Mouse (Mus musculus) c-Kit-negative CD71-positive TER-119-positive erythroid progenitor cells, embryonic 14.5 days (primary cell): ENCODE results near the gene Ttc7b.

Experiments
- DNase-seq: peaks from one replicate; pipeline ENCODE4 v3.0.0-alpha.2; 2013; ENCODE audit warnings: low read depth, low spot score

The Ttc7b gene

GRCm38 (mm10) chr12:100389878-100390710 lies 130.5 kb downstream of the Ttc7b start:
- DNase-seq, result no peak

GRCm38 (mm10) chr12:100386259-100386658 lies 134.4 kb downstream of the Ttc7b start:
- no peak for DNase-seq

GRCm38 (mm10) chr12:100382526-100382925 lies 138.1 kb downstream of the Ttc7b start:
- DNase-seq, result no peak

GRCm38 (mm10) chr12:100381941-100382340 lies 138.7 kb downstream of the Ttc7b start:
- no peak for DNase-seq

GRCm38 (mm10) chr12:100380697-100381291 lies 139.8 kb downstream of the Ttc7b start:
- no peak for DNase-seq

- no peak for DNase-seq
Observed at GRCm38 (mm10) chr12:100379833-100380232, 140.8 kb downstream of the Ttc7b start.

- DNase-seq, result no peak
Observed at GRCm38 (mm10) chr12:100378266-100378665, 142.4 kb downstream of the Ttc7b start.

GRCm38 (mm10) chr12:100377791-100378190 lies 142.8 kb downstream of the Ttc7b start:
- no peak for DNase-seq

GRCm38 (mm10) chr12:100375801-100376200 lies 144.8 kb downstream of the Ttc7b start:
- no peak for DNase-seq

- no peak for DNase-seq
Observed at GRCm38 (mm10) chr12:100372785-100373184, 147.8 kb downstream of the Ttc7b start.

GRCm38 (mm10) chr12:100372015-100372414 lies 148.6 kb downstream of the Ttc7b start:
- no peak for DNase-seq

- no peak for DNase-seq
Observed at GRCm38 (mm10) chr12:100369786-100370185, 150.8 kb downstream of the Ttc7b start.

GRCm38 (mm10) chr12:100369220-100369619 lies 151.4 kb downstream of the Ttc7b start:
- no peak for DNase-seq

GRCm38 (mm10) chr12:100361330-100361729 lies 159.3 kb downstream of the Ttc7b start:
- no peak for DNase-seq

GRCm38 (mm10) chr12:100358040-100358620 lies 162.5 kb downstream of the Ttc7b start:
- DNase-seq, result no peak

- DNase-seq, result no peak
Observed at GRCm38 (mm10) chr12:100356407-100356806, 164.2 kb downstream of the Ttc7b start.

GRCm38 (mm10) chr12:100355565-100355964 lies 165.1 kb downstream of the Ttc7b start:
- no peak for DNase-seq

- DNase-seq, result no peak
Observed at GRCm38 (mm10) chr12:100353954-100354353, 166.7 kb downstream of the Ttc7b start.

GRCm38 (mm10) chr12:100353075-100353782 lies 167.4 kb downstream of the Ttc7b start:
- DNase-seq, result no peak

- no peak for DNase-seq
Observed at GRCm38 (mm10) chr12:100352094-100352493, 168.5 kb downstream of the Ttc7b start.

- no peak for DNase-seq
Observed at GRCm38 (mm10) chr12:100343554-100343953, 177.1 kb downstream of the Ttc7b start.

GRCm38 (mm10) chr12:100341614-100342013 lies 179.0 kb downstream of the Ttc7b start:
- no peak for DNase-seq
